Mouse (Mus musculus): Measurements from ENCODE around the gene Itsn1.

DNA sequence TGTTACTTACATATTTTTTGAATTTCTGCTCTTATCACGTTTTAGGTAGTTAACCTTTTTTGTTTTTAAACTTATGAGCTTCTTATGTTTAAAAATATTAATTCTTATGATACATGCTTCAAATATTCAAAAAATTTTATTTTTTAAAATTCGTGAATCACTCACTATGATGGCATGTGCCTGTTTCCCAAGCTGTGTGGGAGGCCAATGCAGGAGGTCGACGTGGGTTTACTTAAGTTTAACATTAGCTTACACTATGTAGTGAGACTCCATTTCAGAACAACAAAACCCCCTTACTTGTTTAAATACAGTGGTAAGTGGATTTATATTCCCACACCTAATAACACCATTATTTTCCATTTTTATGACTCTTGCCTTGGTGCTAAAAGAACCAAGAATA, 24.5 kb downstream of the Itsn1 start:
- TF ChIP-seq CTCF (conservative IDR thresholded peaks at IDR 0.05; ENCODE audit: insufficient read depth, insufficient read length, low read depth, low read length) = no peak
- TF ChIP-seq POLR2A (IDR thresholded peaks at IDR 0.05; ENCODE audit: low read depth, low read length) = no peak
